Mouse (Mus musculus): ENCODE data around the gene Hoxd8. TPM values are rescaled to one million over a fixed set of nuclear protein-coding genes. Genes with fewer than 3 reads are reported as not detected.
A peak's percentile ranks its signal among the peaks of the same experiment; 100 is the strongest.

Hoxd8 gene
- polyA plus RNA-seq, 1 experiment from 2014 or later: 1.3 TPM

DNA sequence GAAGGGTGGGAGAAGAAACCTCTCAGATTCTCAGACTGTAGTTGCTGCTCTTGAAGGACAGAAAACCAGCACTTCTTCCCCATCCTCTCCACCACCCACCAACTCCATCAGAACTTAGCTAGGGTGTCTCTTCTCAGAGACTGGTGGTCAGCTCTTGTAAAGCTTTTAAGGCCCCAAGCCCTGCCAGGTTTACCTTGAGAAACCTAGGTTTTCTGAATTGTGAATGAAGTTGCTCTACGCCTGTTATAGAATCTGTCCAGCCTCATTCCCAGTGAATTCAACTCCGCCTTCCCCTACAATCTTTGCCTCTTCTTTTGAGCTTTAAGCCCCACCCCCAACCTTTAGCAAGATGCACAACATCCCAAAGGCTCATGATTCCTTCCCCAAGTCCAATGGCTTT lies 27.3 kb upstream of the Hoxd8 start:
- H3K27me3 ChIP-seq (ENCODE audit: control insufficient read depth, insufficient read depth, low read length): peaks cover 53% of the 10 kb centered on the region
- no peak overlapping the region for H3K9ac ChIP-seq (ENCODE audit: low read length)
- WGBS: 24% methylated on average over 2 of the region's 2 CpGs
- no peaks in the 10 kb centered on the region for H3K4me1 ChIP-seq (replicated peaks; ENCODE audit: control insufficient read depth, insufficient read depth)
- no peak for DNase-seq (ENCODE audit: low spot score)
- TF ChIP-seq CTCF (IDR thresholded peaks at IDR 0.05; ENCODE audit: low read depth): no peak
- no peak for TF ChIP-seq EP300 (optimal IDR thresholded peaks at IDR 0.05)
- H3K27ac ChIP-seq (replicated peaks): no peak overlapping the region
- H3K4me3 ChIP-seq (ENCODE audit: low read depth, low read length): no peak overlapping the region
- no peak overlapping the region for H3K4me2 ChIP-seq (replicated peaks; ENCODE audit: low read depth)
- no peak for ATAC-seq (ENCODE audit: low FRiP score, low TSS enrichment)
- H3K36me3 ChIP-seq (ENCODE audit: control insufficient read depth, insufficient read depth, low read length): no peaks in the 10 kb centered on the region
- H3K9me3 ChIP-seq (ENCODE audit: control insufficient read depth, low read length): no peaks in the 10 kb centered on the region

DNA sequence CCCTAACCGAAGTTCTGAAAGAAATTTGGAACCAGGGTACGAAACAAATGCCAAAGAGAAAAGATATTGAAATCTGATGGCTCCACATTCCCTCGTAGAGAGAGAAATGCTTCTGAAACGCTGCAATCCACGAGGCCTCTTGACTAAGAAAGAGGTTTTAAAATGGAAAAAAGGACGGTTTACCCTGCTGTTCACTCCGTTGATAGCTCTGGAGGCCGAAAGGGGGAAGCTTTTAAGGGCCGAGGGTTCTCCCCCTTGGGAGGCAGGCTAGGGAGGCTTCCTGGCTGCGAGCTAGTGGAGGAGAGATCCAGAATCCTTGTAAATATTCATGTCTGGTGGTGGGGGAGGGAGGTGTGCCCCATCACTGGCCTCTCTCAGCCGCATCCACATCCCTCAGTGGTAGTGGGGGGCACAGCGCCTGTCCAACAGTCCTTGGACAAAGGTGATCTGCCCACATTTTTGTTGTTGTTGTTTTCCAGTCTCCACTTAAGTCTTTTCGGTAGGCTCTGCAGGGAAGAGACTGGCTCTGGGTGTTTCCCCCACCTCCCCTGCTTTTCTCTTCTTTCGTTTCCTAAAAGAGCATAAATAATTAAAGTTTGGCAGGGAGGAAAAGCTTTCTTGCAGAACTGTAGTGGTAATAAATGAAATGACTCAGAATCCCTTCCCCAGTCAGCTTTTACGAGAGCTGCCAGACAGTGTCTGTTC lies 25.4 kb upstream of the Hoxd8 start, which contains the start of gene Hoxd11:
Hoxd11 (plus strand) TSS at position 667 of the 705 bp plus-strand sequence.
- no peaks in the 10 kb centered on the region for H3K36me3 ChIP-seq (ENCODE audit: control insufficient read depth, insufficient read depth, low read length)
- no peak within 1 kb of the TSS for H3K4me2 ChIP-seq (replicated peaks; ENCODE audit: low read depth)
- peaks cover 51% of the 10 kb centered on the region for H3K27me3 ChIP-seq (ENCODE audit: control insufficient read depth, insufficient read depth, low read length)
- H3K27ac ChIP-seq (replicated peaks): no peak within 1 kb of the TSS
- H3K4me1 ChIP-seq (replicated peaks; ENCODE audit: control insufficient read depth, insufficient read depth): no peaks in the 10 kb centered on the region
- WGBS: 4% methylated on average over 15 of the region's 15 CpGs
- no peak within 1 kb of the TSS for H3K9ac ChIP-seq (ENCODE audit: low read length)
- ATAC-seq (ENCODE audit: low FRiP score, low TSS enrichment) (no peak), DNase-seq (ENCODE audit: low spot score) (no peak)
- no peak for TF ChIP-seq CTCF (IDR thresholded peaks at IDR 0.05; ENCODE audit: low read depth)
- no peak for TF ChIP-seq EP300 (optimal IDR thresholded peaks at IDR 0.05)
- no peaks in the 10 kb centered on the region for H3K9me3 ChIP-seq (ENCODE audit: control insufficient read depth, low read length)
- H3K4me3 ChIP-seq (ENCODE audit: low read depth, low read length): no peak within 1 kb of the TSS

DNA sequence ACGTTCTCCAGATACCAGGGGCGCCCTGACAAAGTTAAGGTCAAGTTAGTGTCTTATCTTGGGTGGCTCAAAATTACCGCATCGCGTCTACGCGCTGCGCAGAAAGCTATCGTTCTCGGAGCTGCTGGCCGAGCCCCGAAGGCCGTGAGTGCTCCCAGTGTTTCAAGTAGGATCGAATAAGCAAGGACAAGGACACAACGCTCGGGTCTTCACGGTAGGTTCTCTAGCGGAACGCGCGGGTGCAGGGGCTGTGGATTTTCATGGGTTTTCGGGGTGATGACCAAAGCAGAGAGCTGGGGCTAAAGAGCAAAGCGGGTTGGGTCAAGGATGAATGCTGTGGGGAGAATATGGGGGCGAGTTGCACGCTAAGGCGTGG lies 24.8 kb upstream of the Hoxd8 start:
- DNase-seq (ENCODE audit: low spot score): peak; percentile 10
- no peak overlapping the region for H3K9ac ChIP-seq (ENCODE audit: low read length)
- TF ChIP-seq EP300 (optimal IDR thresholded peaks at IDR 0.05) (no peak), CTCF (IDR thresholded peaks at IDR 0.05; ENCODE audit: low read depth) (no peak)
- peaks cover 53% of the 10 kb centered on the region for H3K27me3 ChIP-seq (ENCODE audit: control insufficient read depth, insufficient read depth, low read length)
- no peak overlapping the region for H3K4me2 ChIP-seq (replicated peaks; ENCODE audit: low read depth)
- 1% methylated on average over 26 of the region's 26 CpGs for WGBS
- H3K27ac ChIP-seq (replicated peaks): no peak overlapping the region
- no peak for ATAC-seq (ENCODE audit: low FRiP score, low TSS enrichment)
- no peak overlapping the region for H3K4me3 ChIP-seq (ENCODE audit: low read depth, low read length)
- H3K36me3 ChIP-seq (ENCODE audit: control insufficient read depth, insufficient read depth, low read length): no peaks in the 10 kb centered on the region
- no peaks in the 10 kb centered on the region for H3K4me1 ChIP-seq (replicated peaks; ENCODE audit: control insufficient read depth, insufficient read depth)
- no peaks in the 10 kb centered on the region for H3K9me3 ChIP-seq (ENCODE audit: control insufficient read depth, low read length)

DNA sequence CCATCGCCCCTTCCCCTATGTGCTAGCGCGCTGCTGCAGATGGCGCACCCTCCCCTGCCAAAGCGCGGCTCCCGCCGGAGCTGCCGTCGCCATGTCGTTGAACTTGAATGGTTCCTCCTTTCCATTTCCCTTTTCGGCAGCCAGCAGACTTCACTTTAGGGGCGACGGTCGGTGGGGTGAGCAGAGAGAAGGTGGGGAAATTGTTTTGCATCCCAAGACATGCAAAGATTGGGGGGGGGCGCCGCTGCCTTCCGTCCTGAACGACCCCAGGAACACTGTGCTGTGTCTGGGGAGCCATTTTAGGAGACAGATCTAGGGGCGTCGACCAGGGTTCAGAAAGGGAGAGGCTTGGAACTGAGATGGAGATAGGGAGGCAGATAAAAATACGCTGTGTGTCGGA lies 24.4 kb upstream of the Hoxd8 start:
- DNase-seq (ENCODE audit: low spot score) (peak; percentile 13), ATAC-seq (ENCODE audit: low FRiP score, low TSS enrichment) (no peak)
- H3K4me1 ChIP-seq (replicated peaks; ENCODE audit: control insufficient read depth, insufficient read depth): no peaks in the 10 kb centered on the region
- H3K36me3 ChIP-seq (ENCODE audit: control insufficient read depth, insufficient read depth, low read length): no peaks in the 10 kb centered on the region
- TF ChIP-seq CTCF (IDR thresholded peaks at IDR 0.05; ENCODE audit: low read depth) (no peak), EP300 (optimal IDR thresholded peaks at IDR 0.05) (no peak)
- H3K27me3 ChIP-seq (ENCODE audit: control insufficient read depth, insufficient read depth, low read length): peaks cover 54% of the 10 kb centered on the region
- H3K9me3 ChIP-seq (ENCODE audit: control insufficient read depth, low read length): no peaks in the 10 kb centered on the region
- H3K27ac ChIP-seq (replicated peaks): no peak overlapping the region
- WGBS: 2% methylated on average over 23 of the region's 23 CpGs
- H3K9ac ChIP-seq (ENCODE audit: low read length): no peak overlapping the region
- no peak overlapping the region for H3K4me2 ChIP-seq (replicated peaks; ENCODE audit: low read depth)
- no peak overlapping the region for H3K4me3 ChIP-seq (ENCODE audit: low read depth, low read length)

DNA sequence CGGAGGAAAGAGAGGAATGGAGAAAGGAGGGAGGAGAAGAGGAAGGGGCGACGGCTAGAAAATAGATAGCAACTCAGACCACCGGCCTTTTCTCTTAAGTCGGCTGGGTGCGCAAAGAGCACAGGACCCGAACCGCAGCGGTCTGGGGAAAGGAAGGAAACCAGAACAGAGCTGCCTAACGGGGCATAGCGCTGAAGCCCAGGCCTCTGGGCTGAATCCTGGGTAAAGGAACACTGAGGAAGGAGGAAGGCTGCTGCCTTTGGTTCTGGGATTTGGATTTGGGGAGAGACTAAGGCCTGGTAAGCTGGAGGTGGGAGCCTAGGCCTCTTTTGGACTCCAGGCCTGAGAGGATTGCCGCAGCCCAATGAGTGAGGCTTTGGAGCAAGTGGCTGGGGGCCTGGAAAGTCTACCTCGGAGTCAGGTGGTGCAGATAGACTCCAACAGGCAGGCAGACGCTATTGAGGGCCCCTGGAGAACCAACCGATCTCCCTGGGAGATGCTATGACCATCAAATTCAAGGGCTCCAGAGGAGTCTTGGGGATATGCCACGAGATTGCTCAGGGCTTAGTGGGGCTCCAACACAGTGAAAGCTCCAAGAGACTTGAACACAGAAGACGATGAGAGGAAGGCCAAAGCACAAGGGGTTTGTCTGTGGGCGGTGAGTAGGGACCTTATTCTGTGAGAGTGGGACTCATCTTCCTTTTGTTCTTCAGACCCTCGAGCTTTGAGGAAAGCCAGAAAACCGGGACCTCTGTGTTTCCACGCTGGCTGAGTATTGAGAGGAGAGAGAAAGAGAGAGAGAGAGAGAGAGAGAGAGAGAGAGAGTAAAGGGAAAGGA lies 23.6 kb upstream of the Hoxd8 start:
- H3K9ac ChIP-seq (ENCODE audit: low read length): no peak overlapping the region
- no peaks in the 10 kb centered on the region for H3K9me3 ChIP-seq (ENCODE audit: control insufficient read depth, low read length)
- no peaks in the 10 kb centered on the region for H3K4me1 ChIP-seq (replicated peaks; ENCODE audit: control insufficient read depth, insufficient read depth)
- H3K4me2 ChIP-seq (replicated peaks; ENCODE audit: low read depth): no peak overlapping the region
- H3K27ac ChIP-seq (replicated peaks): no peak overlapping the region
- H3K36me3 ChIP-seq (ENCODE audit: control insufficient read depth, insufficient read depth, low read length): no peaks in the 10 kb centered on the region
- WGBS: 5% methylated on average over 21 of the region's 21 CpGs
- ATAC-seq (ENCODE audit: low FRiP score, low TSS enrichment) (no peak), DNase-seq (ENCODE audit: low spot score) (peak; percentile 11)
- TF ChIP-seq EP300 (optimal IDR thresholded peaks at IDR 0.05) (no peak), CTCF (IDR thresholded peaks at IDR 0.05; ENCODE audit: low read depth) (no peak)
- peaks cover 52% of the 10 kb centered on the region for H3K27me3 ChIP-seq (ENCODE audit: control insufficient read depth, insufficient read depth, low read length)
- no peak overlapping the region for H3K4me3 ChIP-seq (ENCODE audit: low read depth, low read length)

All from stomach, postnatal 0 days (tissue).